Mouse (Mus musculus) c-Kit-positive CD71-positive TER-119-negative erythroid progenitor cells, embryonic 14.5 days (primary cell): Measurements from ENCODE around the gene Ppp4r1.

Experiments used
- DNase-seq: peaks from one replicate; pipeline ENCODE4 v3.0.0-alpha.2; 2013; ENCODE audit warnings: low read depth

Ppp4r1 gene

DNA sequence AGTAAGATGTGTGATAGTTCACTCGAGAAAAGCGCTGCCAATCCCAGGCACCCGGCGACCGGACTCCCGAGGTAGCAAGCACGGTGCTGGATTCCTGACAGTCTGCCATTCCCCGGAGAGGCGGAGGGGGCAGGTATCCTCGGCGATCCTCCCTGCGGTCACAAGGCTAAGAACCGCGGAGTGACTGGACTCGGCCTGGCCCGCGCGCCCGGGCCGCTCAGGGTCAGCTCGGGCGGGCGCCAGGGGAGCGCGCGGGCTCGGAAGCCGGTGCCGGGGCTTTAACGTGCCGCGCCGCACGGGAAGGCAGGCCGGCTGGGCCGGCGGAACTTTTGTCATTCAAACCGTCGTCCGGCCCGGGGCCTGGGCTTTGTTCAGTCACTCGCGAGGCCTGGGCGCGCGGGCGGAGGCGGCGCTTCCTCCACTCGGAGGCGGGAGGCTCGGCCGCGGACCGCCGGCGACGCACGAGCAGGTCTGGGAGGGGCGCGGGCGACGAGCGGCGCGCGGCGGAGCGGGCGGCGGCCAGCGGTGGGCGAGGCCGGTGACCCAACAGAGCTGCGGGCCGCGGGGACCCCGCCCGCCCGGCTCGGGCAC lies at the start of gene Ppp4r1:
Ppp4r1 (plus strand) TSS at position 23 of the 591 bp plus-strand sequence.
- DNase-seq: peak; percentile 36

DNA sequence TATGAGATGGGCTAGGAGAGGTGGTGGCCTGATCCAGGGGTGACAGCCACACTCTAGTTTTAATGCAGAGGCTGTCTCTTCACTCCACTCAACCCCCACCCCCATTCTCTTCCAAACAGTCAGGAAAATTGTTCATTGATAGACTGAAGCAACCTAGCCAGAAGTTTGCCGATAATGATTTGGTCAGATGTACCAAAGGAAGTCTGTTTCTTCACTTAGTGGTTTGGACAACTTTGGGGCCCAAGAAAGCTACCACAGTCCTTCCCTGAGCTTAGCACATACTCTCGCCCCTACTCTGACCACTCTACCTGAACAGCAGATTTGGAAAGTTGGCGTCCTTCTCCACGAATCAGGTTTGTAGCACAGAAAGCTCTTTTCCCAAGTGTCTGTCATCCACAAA lies 49.7 kb upstream of the Ppp4r1 start:
- no peak for DNase-seq

DNA sequence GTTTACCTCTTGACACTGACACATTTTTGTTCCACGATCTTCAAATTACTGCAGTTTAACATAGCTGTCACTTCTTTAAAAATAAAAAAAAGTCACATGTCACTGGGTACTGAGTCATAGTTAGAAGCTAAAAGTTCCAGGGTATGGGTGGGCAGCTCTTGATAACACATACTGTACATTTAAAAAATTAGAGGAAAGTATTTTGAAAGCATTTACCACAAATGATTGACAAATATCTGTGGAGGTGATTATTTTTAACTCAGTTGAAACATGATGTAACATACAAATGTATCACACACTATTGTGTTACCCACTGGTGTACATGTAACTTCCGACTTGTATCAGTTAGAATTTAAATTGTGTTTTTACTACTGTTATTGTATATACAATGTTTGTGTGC lies 47.3 kb upstream of the Ppp4r1 start:
- DNase-seq: no peak

DNA sequence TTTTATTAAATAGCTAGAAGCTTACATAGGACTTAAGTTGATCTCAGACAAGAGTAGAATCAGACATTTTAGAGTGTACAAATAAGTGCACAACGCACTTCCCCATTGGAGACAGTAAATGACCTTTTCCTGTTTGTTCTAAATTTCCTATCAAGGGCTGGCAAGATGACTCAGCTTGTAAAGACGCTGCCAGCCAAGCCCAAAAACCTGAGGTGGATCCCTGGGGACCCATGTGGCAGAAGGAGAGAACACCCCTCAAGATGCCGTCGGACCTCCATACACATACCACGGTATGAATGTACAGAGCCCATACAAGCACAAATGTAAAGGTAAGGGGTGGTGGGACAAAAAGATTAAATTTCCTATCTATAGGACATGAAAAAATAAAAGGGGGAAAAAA lies 45.2 kb upstream of the Ppp4r1 start:
- DNase-seq: no peak

DNA sequence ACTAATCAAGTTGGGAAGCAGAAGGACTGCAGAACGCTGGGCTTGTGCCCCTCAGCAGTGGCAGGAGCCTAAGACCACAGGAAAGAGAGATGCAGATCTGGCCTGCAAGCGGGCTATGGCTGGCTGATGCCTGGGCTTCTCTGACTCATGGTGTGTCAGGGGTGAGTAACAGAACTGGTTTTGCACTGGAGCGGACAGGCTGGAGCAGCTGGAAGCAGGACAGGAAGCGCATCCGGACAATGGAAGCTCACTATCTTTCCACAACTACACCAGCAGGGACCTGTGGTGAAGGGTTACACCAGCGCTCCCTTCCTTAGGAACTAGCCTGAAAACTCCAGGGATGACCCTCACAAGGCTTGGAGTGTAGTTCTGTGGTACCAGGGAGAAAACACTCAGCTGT lies 44.8 kb upstream of the Ppp4r1 start:
- DNase-seq: no peak

DNA sequence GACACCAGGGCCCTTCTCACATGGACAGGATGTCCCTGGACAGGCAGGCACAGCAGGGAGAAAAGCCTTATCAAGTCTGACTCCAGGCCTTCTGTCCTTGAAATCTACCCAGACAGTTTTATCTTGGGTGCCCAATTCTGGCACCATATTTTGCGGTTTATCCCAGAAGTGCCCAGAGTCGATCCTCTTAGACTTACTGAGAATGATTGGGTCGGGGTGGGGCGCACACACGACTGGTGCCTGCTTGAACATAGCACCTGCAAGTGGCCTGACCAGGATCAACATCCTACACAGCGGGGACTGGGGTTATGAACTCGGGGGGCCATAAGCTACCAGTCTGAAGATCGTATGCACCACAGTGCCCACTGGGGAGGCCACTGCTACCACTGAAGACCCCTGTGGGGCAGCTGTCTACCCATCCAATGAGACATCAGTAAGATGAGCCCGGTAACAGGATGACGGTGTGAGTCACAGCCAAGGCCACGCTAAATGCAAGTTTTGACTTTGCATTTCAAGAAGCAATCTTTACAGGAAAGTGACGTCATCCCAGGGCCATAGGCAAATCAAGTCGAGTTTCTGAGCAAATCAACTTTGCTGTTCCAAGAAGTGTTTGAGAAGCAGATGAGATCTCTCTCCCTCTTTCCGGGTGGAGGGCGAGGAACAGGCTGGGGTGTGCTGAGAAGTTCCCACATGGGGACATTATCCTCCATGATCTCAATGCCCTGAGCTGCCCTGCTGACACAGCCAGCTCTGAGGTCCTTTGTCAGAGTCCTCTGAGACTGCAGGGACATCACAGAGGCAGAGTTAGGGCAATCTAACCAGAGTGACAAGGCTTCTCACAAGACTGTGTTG lies 42.3 kb upstream of the Ppp4r1 start:
- DNase-seq: no peak

DNA sequence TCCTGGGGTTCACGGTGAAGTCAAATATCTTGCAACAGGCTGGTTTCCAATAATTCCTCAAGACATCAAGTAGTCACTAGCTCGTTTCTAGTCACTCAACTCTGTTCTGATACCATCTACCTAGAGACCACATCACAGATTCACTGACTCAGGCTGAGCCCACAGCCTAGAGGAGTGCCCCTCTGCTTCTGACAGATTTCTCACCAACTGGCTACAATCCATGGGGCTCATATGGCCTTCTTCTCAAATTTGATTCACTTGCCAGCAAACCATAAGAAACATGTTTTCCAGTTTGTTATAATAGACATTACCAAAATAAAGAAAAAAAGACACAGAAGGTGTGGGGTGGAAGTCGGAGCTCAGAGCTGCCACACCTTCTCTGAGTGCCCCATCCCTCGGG lies 40.8 kb upstream of the Ppp4r1 start:
- DNase-seq: no peak

DNA sequence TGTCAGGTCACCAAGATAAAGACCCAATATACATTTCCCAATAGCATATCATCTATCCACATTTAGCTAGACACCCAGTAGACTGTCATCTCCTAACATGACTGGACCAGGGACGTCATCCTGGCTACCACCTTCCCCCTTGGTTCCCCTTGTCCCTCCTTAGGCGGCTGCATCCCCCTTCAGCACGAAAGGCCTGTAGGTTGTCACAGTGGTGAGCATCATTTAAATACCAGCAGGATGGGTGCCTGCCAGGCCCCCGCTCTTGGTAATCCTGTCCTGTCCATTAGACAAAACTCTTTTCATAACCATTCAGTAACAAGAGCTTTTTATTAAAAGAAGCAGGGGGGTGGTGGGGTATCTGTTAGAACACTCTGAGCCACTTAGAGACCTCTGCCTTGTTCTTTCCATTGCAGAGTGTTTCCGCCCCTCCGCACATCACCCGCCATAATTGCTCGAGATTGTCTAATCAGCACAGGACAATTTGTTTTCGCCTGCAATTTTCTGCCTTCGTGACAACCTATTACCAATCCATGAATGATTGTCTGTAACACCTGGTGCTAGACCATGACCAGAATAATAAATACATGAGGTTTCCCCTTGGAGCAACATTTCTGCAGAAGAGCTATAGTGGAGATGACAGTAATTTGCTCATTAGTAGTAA lies 40.0 kb upstream of the Ppp4r1 start:
- DNase-seq: no peak

DNA sequence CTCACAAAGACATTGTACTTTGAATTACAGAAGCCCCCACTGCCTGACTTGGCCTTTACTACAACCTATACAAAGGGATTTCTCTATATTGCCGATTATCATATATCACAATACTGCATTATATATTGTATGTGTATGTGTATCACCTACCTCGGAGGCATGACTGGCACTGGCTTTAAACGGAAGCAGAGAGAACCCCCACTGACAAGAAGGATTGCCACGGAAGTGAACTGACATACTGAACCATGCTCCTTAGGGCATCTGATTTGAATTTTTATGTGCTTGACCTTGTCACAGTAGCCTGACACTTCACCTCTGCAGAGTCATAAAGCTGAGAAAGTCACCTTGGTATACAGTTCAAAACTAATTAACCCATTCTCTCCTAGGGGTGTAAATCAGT lies 39.4 kb upstream of the Ppp4r1 start:
- no peak for DNase-seq

DNA sequence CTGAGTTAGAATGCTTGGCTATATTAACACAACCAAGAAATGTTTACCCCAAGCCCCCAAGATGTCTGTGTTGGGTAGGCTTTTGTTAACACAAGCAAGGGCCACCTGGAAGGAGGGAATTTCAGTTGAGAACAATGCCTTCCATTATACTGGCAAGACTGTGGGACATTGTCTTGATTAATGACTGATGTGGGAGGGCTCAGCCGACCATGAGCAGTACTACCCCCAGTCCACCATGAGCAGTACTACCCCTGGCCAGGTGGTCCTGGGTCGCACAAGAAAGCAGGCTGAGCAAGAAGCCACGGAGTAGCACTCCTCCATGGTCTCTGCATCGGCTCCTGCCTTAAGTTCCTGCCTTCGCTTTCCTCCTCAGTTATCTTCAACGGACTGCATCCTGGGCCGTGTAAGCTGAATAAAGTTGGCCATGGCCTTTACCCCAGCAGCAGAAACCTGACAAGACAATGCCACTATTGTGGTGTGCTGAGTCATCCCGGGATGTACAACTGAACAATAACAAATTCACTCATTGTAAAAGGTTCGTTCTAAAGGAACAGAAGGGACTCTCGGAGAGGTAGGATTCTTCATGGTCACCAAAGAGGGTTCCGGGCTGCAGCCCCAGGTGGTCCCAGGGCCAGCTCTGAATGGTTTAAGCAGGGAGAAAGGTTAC lies 38.6 kb upstream of the Ppp4r1 start:
- no peak for DNase-seq

DNA sequence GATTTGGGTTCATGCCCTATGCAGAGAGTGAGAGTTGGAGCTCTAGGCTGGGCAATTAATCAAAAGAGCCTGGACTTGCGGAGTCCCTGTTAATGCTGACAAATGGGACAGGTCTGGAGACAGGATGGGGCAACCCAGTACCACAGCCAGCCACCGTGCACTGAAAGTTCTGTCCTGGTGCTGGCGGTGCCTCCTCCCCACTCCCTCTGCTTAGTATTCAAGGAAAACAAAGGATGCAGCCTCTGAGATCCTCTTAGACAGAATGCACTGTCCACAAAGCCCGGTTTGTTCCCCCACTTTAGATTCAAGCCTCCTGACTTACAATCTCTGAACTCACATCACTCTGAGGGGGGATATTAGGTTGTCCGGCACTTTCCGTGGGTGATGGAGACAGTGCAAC lies 36.1 kb upstream of the Ppp4r1 start:
- DNase-seq: no peak

DNA sequence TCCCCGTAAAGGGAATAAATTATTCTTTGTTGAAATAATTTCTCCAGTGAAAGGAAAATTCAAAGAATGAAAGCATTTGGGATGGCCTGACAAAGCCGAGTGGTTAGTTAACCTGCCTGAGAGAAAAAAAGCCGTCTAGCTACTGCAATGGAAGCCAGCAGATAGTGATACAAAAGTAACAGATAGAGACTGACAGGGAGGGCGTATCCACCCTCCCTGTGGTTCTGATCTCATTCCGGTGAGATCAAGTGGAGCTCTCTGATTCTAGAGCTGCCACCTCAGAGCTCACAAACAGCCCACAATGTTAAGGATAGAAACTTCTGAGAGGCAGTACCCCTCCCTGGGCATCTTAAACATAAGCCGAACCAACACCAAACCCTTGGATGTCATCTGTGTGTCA lies 33.4 kb upstream of the Ppp4r1 start:
- no peak for DNase-seq

DNA sequence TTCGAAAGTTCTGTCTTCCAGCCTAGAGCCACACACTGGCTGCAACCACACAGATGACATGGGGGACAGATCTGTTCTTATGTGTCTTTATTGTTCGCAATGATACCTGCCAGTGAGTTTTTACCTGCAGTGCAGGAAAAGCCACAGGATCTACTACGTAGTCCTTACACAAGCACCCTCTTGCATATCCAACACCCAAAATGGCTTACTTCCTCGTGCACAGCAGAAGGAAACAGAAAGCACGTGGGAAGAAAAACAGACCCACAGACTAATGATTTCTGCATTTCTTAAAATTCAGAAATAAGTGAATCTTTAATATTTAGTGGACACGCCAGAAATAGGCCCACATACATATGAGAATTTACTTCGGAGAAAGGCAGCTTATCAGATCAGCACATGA lies 32.6 kb upstream of the Ppp4r1 start:
- no peak for DNase-seq

DNA sequence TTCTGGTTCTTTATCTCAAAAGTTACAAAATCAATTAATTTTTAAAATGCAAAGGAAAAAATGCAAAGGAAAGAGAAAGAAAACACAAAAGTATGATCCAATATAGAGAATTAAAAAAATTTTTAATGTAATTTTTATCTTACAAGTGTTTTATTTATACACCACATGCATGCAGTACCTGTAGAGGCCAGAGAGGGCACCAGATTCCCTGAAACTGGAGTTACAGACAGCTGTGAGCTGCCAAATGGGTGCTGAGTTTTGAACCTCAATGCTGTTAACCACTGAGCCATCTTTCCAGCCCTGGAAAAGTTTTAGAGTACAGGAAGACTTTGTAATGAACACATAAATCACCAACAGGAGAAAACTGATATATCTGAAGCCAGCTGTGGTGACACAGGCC lies 32.1 kb upstream of the Ppp4r1 start:
- DNase-seq: peak; percentile 39

DNA sequence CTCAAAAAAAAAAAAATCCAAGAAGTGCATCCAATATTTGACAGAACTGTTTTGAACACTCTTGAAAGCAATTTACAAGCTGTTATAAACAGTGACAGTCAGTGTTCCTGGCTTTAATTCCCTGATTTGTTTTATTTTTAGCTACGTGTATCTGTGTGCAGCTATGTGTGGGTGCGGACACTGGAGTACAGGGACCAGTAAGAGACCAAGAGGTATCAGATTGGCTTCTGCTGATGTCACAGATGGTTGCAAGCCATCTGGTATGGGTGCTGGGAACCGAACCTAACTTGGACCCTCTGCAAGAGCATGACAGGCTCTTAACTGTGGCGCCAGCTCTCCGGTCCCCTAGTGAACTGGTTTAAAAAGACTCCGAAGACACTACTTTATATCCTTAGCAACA lies 29.2 kb upstream of the Ppp4r1 start:
- DNase-seq: no peak

DNA sequence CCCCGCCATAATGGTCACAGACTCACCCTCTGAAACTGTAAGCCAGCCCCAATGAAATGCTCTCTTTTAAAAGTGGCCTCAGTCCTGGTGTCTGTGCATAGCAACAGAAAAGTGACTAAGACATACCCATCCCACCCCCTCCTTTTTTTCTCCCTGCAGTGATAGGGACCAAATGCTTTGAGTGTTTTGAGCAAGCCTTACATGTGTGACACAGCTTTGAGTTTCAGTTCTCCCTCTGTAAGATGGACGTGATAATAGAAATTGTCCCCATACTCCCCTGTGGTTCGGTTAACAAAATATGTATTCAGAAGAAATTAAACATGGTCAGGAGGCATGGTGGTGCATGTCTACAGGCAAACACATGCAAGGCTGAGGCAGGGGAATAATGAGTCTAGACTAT lies 26.5 kb upstream of the Ppp4r1 start:
- no peak for DNase-seq

DNA sequence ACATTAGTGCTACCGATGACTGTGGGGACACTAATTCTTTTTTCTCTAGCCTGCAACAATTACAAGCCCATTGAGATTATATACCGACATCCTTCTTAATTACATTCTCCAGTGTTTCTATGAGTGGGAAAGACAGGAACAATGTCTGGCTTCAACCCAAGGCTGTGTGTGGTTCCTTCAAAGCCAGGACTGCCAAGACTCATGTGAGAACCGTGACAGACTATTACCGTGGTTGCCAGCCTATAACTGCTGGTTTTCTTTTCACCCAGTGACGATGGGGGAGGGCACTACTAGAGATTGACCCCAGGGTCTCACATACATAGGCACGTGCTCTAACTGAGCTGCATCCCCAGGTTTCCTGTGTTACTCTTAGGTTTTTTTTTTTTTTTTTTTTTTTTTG lies 25.2 kb upstream of the Ppp4r1 start:
- DNase-seq: no peak

DNA sequence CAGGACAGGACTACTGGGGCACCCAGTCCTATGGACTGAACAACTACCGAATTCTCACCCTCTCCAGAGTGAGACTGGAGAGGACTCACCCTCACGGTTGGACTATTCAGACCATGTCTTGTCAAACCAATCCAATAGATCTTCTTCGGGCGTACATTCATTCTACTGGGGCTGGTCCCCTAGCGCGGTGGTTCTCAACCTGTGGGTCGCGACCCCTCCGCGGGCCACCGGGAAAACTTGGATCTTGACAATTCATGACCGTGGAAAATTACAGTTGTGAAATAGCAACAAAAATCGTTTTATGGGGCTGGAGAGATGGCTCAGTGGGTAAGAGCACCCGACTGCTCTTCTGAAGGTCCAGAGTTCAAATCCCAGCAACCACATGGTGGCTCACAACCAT lies 19.2 kb upstream of the Ppp4r1 start:
- no peak for DNase-seq

DNA sequence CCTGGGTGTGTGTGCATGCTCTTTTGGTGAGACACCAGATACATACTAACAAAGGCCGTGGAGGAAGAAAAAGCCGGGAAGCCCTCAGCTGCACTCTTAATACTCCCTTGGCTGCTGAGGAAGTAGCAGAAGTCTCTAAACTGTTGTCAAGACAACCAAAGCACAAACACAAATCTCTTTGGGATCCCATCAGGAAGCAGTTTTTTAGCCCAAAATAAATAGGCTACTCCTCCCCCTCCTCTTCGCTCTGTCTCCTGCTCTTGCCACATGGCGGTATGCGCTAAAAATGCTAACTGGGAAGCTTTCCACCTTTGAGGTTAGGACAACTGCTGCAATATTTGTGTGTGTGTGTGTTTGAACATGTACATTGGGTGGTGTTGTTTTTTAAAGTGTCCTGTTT lies 13.9 kb upstream of the Ppp4r1 start:
- no peak for DNase-seq

DNA sequence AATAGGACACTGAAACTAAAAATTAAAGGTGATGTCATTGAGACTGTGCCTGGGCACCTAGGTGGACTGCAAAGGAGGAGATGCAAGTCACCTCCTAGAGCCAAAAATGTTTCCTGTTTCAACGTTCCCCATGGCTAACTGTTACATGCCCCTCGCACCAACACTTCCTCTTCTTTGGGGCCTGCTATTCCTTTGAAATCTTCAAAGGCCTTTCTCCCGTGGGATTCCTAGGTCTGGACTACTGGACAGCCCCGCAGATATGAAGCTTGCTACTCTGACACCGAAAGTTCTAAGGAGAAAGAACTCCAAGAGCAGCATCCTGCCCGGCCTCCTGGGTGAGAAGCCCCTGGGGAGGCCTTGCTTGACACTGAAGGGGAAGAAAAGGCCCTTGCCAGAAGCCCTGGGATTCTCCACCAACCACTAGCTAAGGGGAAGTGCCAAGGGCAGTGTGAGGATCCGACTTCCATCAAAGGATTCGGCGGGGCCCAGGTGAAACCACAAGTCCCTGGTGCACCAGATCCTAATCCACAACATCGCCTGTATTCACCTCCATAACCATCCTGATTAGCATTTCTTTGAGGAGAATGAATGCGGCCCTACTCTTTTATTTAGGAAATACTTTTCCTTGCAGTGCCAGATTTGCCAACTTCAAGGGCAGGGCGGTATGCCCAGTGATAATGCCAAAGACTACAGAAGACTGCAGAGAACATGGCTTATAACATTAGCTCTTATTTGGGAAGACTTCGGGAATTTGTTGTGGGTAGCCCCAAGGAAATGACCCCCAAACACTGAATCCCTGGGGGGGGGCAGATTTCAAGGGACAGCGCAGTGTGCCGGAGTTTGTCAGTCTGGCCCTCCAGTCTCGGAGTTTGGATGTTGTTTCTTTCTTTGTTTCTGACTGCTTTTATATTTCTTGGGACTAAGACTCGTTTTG lies 11.1 kb upstream of the Ppp4r1 start:
- DNase-seq: no peak
